Mouse (Mus musculus) liver, embryonic 14.5 days (tissue): ENCODE data around the gene Cyp2d10.

Experiments
- CTCF ChIP-seq: IDR thresholded peaks from 2 replicates; pipeline ENCODE4 v1.5.1; 2016; ENCODE audit warnings: antibody characterized with exemption, low read depth, control low read depth
- EP300 ChIP-seq: IDR thresholded peaks from 2 replicates; pipeline ENCODE4 v1.6.1; 2016; ENCODE audit warnings: antibody characterized with exemption, low read depth

DNA sequence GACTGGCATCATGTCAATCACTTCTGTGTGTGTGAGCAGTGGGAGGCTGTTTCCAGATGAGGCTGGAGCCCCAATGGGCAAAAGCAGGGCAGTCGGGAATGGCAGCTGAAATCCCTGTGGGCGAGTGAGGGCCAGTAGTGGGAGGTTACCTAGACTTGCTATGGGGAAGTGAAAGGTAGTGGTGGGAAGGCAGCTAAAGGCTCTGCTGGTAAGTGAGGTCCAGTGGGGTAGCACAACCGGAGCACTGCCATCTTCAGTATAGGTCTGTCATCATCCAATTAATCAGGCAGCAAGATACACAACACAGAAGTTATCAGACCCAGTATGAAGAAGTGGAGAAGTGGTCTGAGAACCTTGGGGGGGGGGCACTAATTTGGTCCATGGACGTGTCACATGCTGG lies 541 bp upstream of the Cyp2d10 start:
- no peak for TF ChIP-seq CTCF
- no peak for TF ChIP-seq EP300
